ENCODE assay signal across 30 mouse cellular contexts in genomic region chr15:85142441-85142840, GRCm38 (mm10). TPM values are rescaled to one million over a fixed set of nuclear protein-coding genes. Genes with fewer than 3 reads are reported as not detected.
A peak's percentile ranks its signal among the peaks of the same experiment; 100 is the strongest.
DNase-seq lines count a peak whose midpoint lies in the region; ATAC-seq and TF ChIP-seq lines count a peak whose summit lies in the region.
"Had no signal": no experiment of that assay in that cellular context is flagged by ENCODE, and none has a peak within 500 bp of the region (broad histone marks: within the 10 kb centered on the region; RNA-seq: fewer than 3 reads in every experiment).

No protein-coding gene starts in this region.

- ATAC-seq in forebrain, embryonic 11.5 days (replicated peaks; ENCODE audit: low FRiP score): no peak
- ATAC-seq in forebrain, postnatal 0 days: no peak
- ATAC-seq in intestine, embryonic 14.5 days (replicated peaks; ENCODE audit: low FRiP score, low TSS enrichment, low read depth): no peak
- ATAC-seq in intestine, embryonic 16.5 days: no peak
- ATAC-seq in liver, postnatal 0 days: no peak
- ATAC-seq: activated CD4-positive, CD25-positive, alpha-beta regulatory T cell, adult 4 months; forebrain, embryonic 13.5 days; forebrain, embryonic 16.5 days; hindbrain, embryonic 16.5 days had no signal

- DNase-seq in forebrain, embryonic 11.5 days (ENCODE audit: low spot score): peak; percentile 34
- DNase-seq in forebrain, postnatal 0 days: no peak
- peak; percentile 38 for DNase-seq in intestine, embryonic 14.5 days (ENCODE audit: low spot score)
- DNase-seq in liver, postnatal 0 days: peak; percentile 7
- DNase-seq in liver: no peak
- peak; percentile 7 for DNase-seq in urinary bladder, postnatal 10 days (ENCODE audit: low spot score)
- DNase-seq in urinary bladder, adult 2 months (ENCODE audit: low spot score): no peak
- DNase-seq: adrenal gland, adult 8-10 months; adrenal gland, postnatal 25 days; cerebellum, adult 11-12 months; cerebellum, adult 8-10 months; cerebellum, postnatal 10 days; cerebellum, postnatal 36 days; embryo, embryonic 11 days; gastrocnemius, adult 2 months; gastrocnemius, postnatal 14 days; heart, adult 18-20 months had no signal

- H3K27me3 ChIP-seq in forebrain, embryonic 11.5 days (ENCODE audit: control insufficient read depth, insufficient read depth, low read length): no peaks in the 10 kb centered on the region
- no peaks in the 10 kb centered on the region for H3K27me3 ChIP-seq in forebrain, postnatal 0 days (ENCODE audit: insufficient read depth, low read length)
- H3K27me3 ChIP-seq in intestine, embryonic 14.5 days (replicated peaks; ENCODE audit: control insufficient read depth, insufficient read depth, low read length): no peaks in the 10 kb centered on the region
- no peaks in the 10 kb centered on the region for H3K27me3 ChIP-seq in intestine, embryonic 16.5 days (replicated peaks; ENCODE audit: control insufficient read depth, insufficient read depth, low read length)
- H3K27me3 ChIP-seq in liver, postnatal 0 days (ENCODE audit: insufficient read depth, low read length): no peaks in the 10 kb centered on the region
- H3K27me3 ChIP-seq: embryonic facial prominence, embryonic 13.5 days; forebrain, embryonic 13.5 days; hindbrain, embryonic 13.5 days had no signal

- H3K36me3 ChIP-seq in forebrain, embryonic 11.5 days (ENCODE audit: control insufficient read depth, insufficient read depth, low read length): no peaks in the 10 kb centered on the region
- no peaks in the 10 kb centered on the region for H3K36me3 ChIP-seq in forebrain, postnatal 0 days (ENCODE audit: insufficient read depth)
- no peaks in the 10 kb centered on the region for H3K36me3 ChIP-seq in intestine, embryonic 14.5 days (ENCODE audit: control insufficient read depth, insufficient read depth, low read length)
- H3K36me3 ChIP-seq in intestine, embryonic 16.5 days (ENCODE audit: control insufficient read depth, insufficient read depth, low read length): no peaks in the 10 kb centered on the region
- H3K36me3 ChIP-seq in liver, postnatal 0 days (replicated peaks; ENCODE audit: insufficient read depth, low read length): no peaks in the 10 kb centered on the region
- H3K36me3 ChIP-seq: embryonic facial prominence, embryonic 10.5 days; embryonic facial prominence, embryonic 13.5 days; hindbrain, embryonic 10.5 days; hindbrain, embryonic 13.5 days had no signal

- no peak overlapping the region for H3K9ac ChIP-seq in forebrain, embryonic 11.5 days (ENCODE audit: low read length)
- no peak overlapping the region for H3K9ac ChIP-seq in forebrain, postnatal 0 days
- no peak overlapping the region for H3K9ac ChIP-seq in intestine, embryonic 14.5 days (ENCODE audit: low read length)
- no peak overlapping the region for H3K9ac ChIP-seq in intestine, embryonic 16.5 days (ENCODE audit: low read depth, low read length)
- H3K9ac ChIP-seq in liver, postnatal 0 days (replicated peaks): no peak overlapping the region
- H3K9ac ChIP-seq: embryonic facial prominence, embryonic 13.5 days; forebrain, embryonic 13.5 days; hindbrain, embryonic 13.5 days had no signal

- TF ChIP-seq EP300 in liver, postnatal 0 days (IDR thresholded peaks at IDR 0.05; ENCODE audit: low read depth): no peak

- H3K4me3 ChIP-seq in forebrain, embryonic 11.5 days (ENCODE audit: low read depth, low read length): no peak overlapping the region
- H3K4me3 ChIP-seq in forebrain, postnatal 0 days (ENCODE audit: low read depth, low read length): no peak overlapping the region
- no peak overlapping the region for H3K4me3 ChIP-seq in intestine, embryonic 14.5 days (ENCODE audit: low read depth, low read length)
- no peak overlapping the region for H3K4me3 ChIP-seq in intestine, embryonic 16.5 days (ENCODE audit: low read length)
- H3K4me3 ChIP-seq in liver, postnatal 0 days (ENCODE audit: low read depth, low read length): no peak overlapping the region
- H3K4me3 ChIP-seq: embryonic facial prominence, embryonic 10.5 days; embryonic facial prominence, embryonic 13.5 days; erythroblast, embryonic 14.5 days; forebrain, embryonic 13.5 days; gastrocnemius, adult 2 months; hindbrain, embryonic 10.5 days; hindbrain, embryonic 13.5 days had no signal

- no peak overlapping the region for H3K27ac ChIP-seq in forebrain, embryonic 11.5 days (ENCODE audit: low read depth, low read length)
- no peak overlapping the region for H3K27ac ChIP-seq in forebrain, postnatal 0 days (ENCODE audit: low read depth, low read length)
- no peak overlapping the region for H3K27ac ChIP-seq in intestine, embryonic 14.5 days (ENCODE audit: low read depth)
- no peak overlapping the region for H3K27ac ChIP-seq in intestine, embryonic 16.5 days (ENCODE audit: low read length)
- no peak overlapping the region for H3K27ac ChIP-seq in liver, postnatal 0 days (ENCODE audit: low read depth)
- H3K27ac ChIP-seq: embryonic facial prominence, embryonic 10.5 days; embryonic facial prominence, embryonic 13.5 days; forebrain, embryonic 13.5 days; gastrocnemius, adult 2 months; hindbrain, embryonic 10.5 days; hindbrain, embryonic 13.5 days had no signal

- TF ChIP-seq CTCF in forebrain, postnatal 0 days (IDR thresholded peaks at IDR 0.05; ENCODE audit: low read depth): no peak
- TF ChIP-seq CTCF in liver, postnatal 0 days (IDR thresholded peaks at IDR 0.05; ENCODE audit: low read depth): no peak

- H3K9me3 ChIP-seq in forebrain, embryonic 11.5 days (ENCODE audit: control insufficient read depth, low read length): no peaks in the 10 kb centered on the region
- H3K9me3 ChIP-seq in forebrain, postnatal 0 days (ENCODE audit: low read length): no peaks in the 10 kb centered on the region
- no peaks in the 10 kb centered on the region for H3K9me3 ChIP-seq in intestine, embryonic 14.5 days (ENCODE audit: control insufficient read depth, low read length)
- no peaks in the 10 kb centered on the region for H3K9me3 ChIP-seq in intestine, embryonic 16.5 days (ENCODE audit: control insufficient read depth, low read length)
- no peaks in the 10 kb centered on the region for H3K9me3 ChIP-seq in liver, postnatal 0 days (ENCODE audit: low read length)
- H3K9me3 ChIP-seq: embryonic facial prominence, embryonic 10.5 days; embryonic facial prominence, embryonic 13.5 days; forebrain, embryonic 13.5 days; hindbrain, embryonic 10.5 days; hindbrain, embryonic 13.5 days had no signal

- H3K4me1 ChIP-seq in forebrain, embryonic 11.5 days (replicated peaks; ENCODE audit: control insufficient read depth, insufficient read depth, low read length): no peaks in the 10 kb centered on the region
- H3K4me1 ChIP-seq in forebrain, postnatal 0 days (ENCODE audit: insufficient read depth): no peaks in the 10 kb centered on the region
- H3K4me1 ChIP-seq in intestine, embryonic 14.5 days (replicated peaks; ENCODE audit: control insufficient read depth, insufficient read depth, low read length): no peaks in the 10 kb centered on the region
- no peaks in the 10 kb centered on the region for H3K4me1 ChIP-seq in intestine, embryonic 16.5 days (ENCODE audit: control insufficient read depth, insufficient read depth, low read length)
- no peaks in the 10 kb centered on the region for H3K4me1 ChIP-seq in liver, postnatal 0 days (ENCODE audit: insufficient read depth)
- H3K4me1 ChIP-seq: embryonic facial prominence, embryonic 13.5 days; forebrain, embryonic 13.5 days; hindbrain, embryonic 13.5 days had no signal

- 74% methylated on average over 2 of the region's 2 CpGs for WGBS in forebrain, embryonic 11.5 days
- WGBS in forebrain, postnatal 0 days: 71% methylated on average over 2 of the region's 2 CpGs
- WGBS in intestine, embryonic 14.5 days: 63% methylated on average over 2 of the region's 2 CpGs
- WGBS in intestine, embryonic 16.5 days: 46% methylated on average over 2 of the region's 2 CpGs
- 57% methylated on average over 2 of the region's 2 CpGs for WGBS in liver, postnatal 0 days (ENCODE audit: insufficient replicate concordance)

- no peak overlapping the region for H3K4me2 ChIP-seq in forebrain, embryonic 11.5 days (ENCODE audit: low read depth, low read length, severe bottlenecking)
- no peak overlapping the region for H3K4me2 ChIP-seq in forebrain, postnatal 0 days (ENCODE audit: low read depth)
- no peak overlapping the region for H3K4me2 ChIP-seq in intestine, embryonic 14.5 days (ENCODE audit: low read length)
- no peak overlapping the region for H3K4me2 ChIP-seq in intestine, embryonic 16.5 days (ENCODE audit: low read depth, low read length)
- H3K4me2 ChIP-seq in liver, postnatal 0 days (ENCODE audit: low read depth, low read length): no peak overlapping the region
- H3K4me2 ChIP-seq: embryonic facial prominence, embryonic 13.5 days; forebrain, embryonic 13.5 days; hindbrain, embryonic 13.5 days had no signal

RNA-seq across cellular contexts. Expression of gene Ribc2, which starts 10.6 kb away (rescaled TPM):
- 0.47 and 0.95 TPM in 2 replicates for polyA plus RNA-seq in forebrain, embryonic 11.5 days (2014; fragmentation: Nextera tagmentation; extraction: Ambion mirVana)
- total RNA-seq in forebrain, postnatal 0 days (2014; rRNA removed): 0.48 and 0.69 TPM in 2 replicates
- 0.28 and 0.70 TPM in 2 replicates for polyA plus RNA-seq in forebrain, postnatal 0 days (2015; fragmentation: Nextera tagmentation; extraction: Ambion mirVana)
- polyA plus RNA-seq in intestine, embryonic 14.5 days (2014; fragmentation: Nextera tagmentation; extraction: Ambion mirVana): 0.20 and 0.40 TPM in 2 replicates
- polyA plus RNA-seq in intestine, embryonic 16.5 days (2015; fragmentation: Nextera tagmentation; extraction: Ambion mirVana): 0.12 TPM in 1 of 2 replicates, not detected in the other
- polyA plus RNA-seq in liver, postnatal 0 days (2015; fragmentation: Nextera tagmentation; extraction: Ambion mirVana): 0.06 TPM in 1 of 2 replicates, not detected in the other
- polyA plus RNA-seq in urinary bladder, adult 2 months (2012; rRNA removed): 0.63 and 0.83 TPM in 2 replicates
- total RNA-seq: adrenal gland, postnatal 25 days; gastrocnemius, adult 2 months; gastrocnemius, postnatal 14 days; gastrocnemius, postnatal 4 days; heart, adult 18-20 months; heart, postnatal 25 days had no signal
- polyA plus RNA-seq: activated CD4-positive, CD25-positive, alpha-beta regulatory T cell, adult 4 months; erythroblast, embryonic 14.5 days; heart, embryonic 14.5 days had no signal

RNA-seq across cellular contexts. Expression of gene Smc1b, which starts 10.7 kb away (rescaled TPM):
- 0.07 and 0.12 TPM in 2 replicates for polyA plus RNA-seq in forebrain, embryonic 11.5 days (2014; fragmentation: Nextera tagmentation; extraction: Ambion mirVana)
- 0.08 and 0.43 TPM in 2 replicates for total RNA-seq in forebrain, postnatal 0 days (2014; rRNA removed)
- polyA plus RNA-seq in forebrain, postnatal 0 days (2015; fragmentation: Nextera tagmentation; extraction: Ambion mirVana): 0.19 TPM in 2 replicates
- 0.22 and 0.23 TPM in 2 replicates for polyA plus RNA-seq in intestine, embryonic 14.5 days (2014; fragmentation: Nextera tagmentation; extraction: Ambion mirVana)
- polyA plus RNA-seq in intestine, embryonic 16.5 days (2015; fragmentation: Nextera tagmentation; extraction: Ambion mirVana): 0.13 and 0.17 TPM in 2 replicates
- polyA plus RNA-seq in liver, postnatal 0 days (2015; fragmentation: Nextera tagmentation; extraction: Ambion mirVana): 0.54 and 0.94 TPM in 2 replicates
- 0.21 and 0.22 TPM in 2 replicates for polyA plus RNA-seq in urinary bladder, adult 2 months (2012; rRNA removed)
- total RNA-seq: adrenal gland, adult 8-10 months; adrenal gland, postnatal 25 days; gastrocnemius, adult 2 months; gastrocnemius, postnatal 14 days; heart, adult 18-20 months; heart, postnatal 25 days had no signal
- polyA plus RNA-seq: activated CD4-positive, CD25-positive, alpha-beta regulatory T cell, adult 4 months; erythroblast, embryonic 14.5 days; hindbrain, embryonic 10.5 days had no signal

Comparison
In these comparisons a context has a peak if more than half of its experiments do, and no peak if none do; other contexts are left out.
1. DNase-seq: peak in forebrain, embryonic 11.5 days (single experiment), intestine, embryonic 14.5 days (single experiment), liver, postnatal 0 days (single experiment) and urinary bladder, postnatal 10 days (single experiment); none in forebrain, postnatal 0 days (single experiment), liver (single experiment) and urinary bladder, adult 2 months (single experiment).